Mouse (Mus musculus) hindbrain, embryonic 14.5 days (tissue): ENCODE results near the gene AU040320. TPM values are rescaled to one million over a fixed set of nuclear protein-coding genes. Genes with fewer than 3 reads are reported as not detected.

Experiments used
- ATAC-seq: fragments of 200-750 bp; cut with Nextera tagmentation; 2 replicates; pipeline ENCODE4 v1.8.0; 2017; ENCODE audit warnings: moderate number of reproducible peaks, mild to moderate bottlenecking, moderate TSS enrichment, moderate library complexity; ENCODE audit not compliant: low FRiP score
- DNase-seq: peaks from one replicate; pipeline ENCODE4 v3.0.0-alpha.2; 2015; ENCODE audit warnings: low spot score
- H3K27ac ChIP-seq: fragments of 300-500 bp; sonication (generic); 2 replicates; pipeline ENCODE4 v1.5.1; 2014; ENCODE audit warnings: mild to moderate bottlenecking, moderate library complexity
- H3K27me3 ChIP-seq: fragments of 300-500 bp; sonication (generic); 2 replicates; pipeline ENCODE4 v1.6.1; 2014; ENCODE audit warnings: mild to moderate bottlenecking, low read length, mixed read lengths; ENCODE audit not compliant: control insufficient read depth, insufficient read depth
- H3K36me3 ChIP-seq: fragments of 300-500 bp; sonication (generic); replicated peaks from 2 replicates; pipeline ENCODE4 v1.6.1; 2014; ENCODE audit not compliant: control insufficient read depth, insufficient read depth
- H3K4me1 ChIP-seq: fragments of 300-500 bp; sonication (generic); replicated peaks from 2 replicates; pipeline ENCODE4 v1.6.1; 2014; ENCODE audit warnings: antibody characterized with exemption, low read length, mixed read lengths; ENCODE audit not compliant: control insufficient read depth, insufficient read depth
- H3K4me2 ChIP-seq: fragments of 300-500 bp; sonication (generic); replicated peaks from 2 replicates; pipeline ENCODE4 v1.6.1; 2014; ENCODE audit warnings: mild to moderate bottlenecking, moderate library complexity
- H3K4me3 ChIP-seq: fragments of 300-500 bp; sonication (generic); replicated peaks from 2 replicates; pipeline ENCODE4 v1.5.1; 2014; ENCODE audit warnings: mild to moderate bottlenecking, low read length
- H3K9ac ChIP-seq: fragments of 300-500 bp; sonication (generic); 2 replicates; pipeline ENCODE4 v1.6.1; 2014
- H3K9me3 ChIP-seq: fragments of 300-500 bp; sonication (generic); 2 replicates; pipeline ENCODE4 v1.6.1; 2016; ENCODE audit warnings: low read length; ENCODE audit not compliant: control insufficient read depth
- WGBS: fragments of 180-500 bp; shearing (Covaris S2); extraction: QIAGEN DNeasy Blood & Tissue Kit; methylation state at CpG from one replicate; pipeline ENCODE4 v1.1.7; 2014; 5-methylcytosine and 5-hydroxymethylcytosine counted together
- polyA plus RNA-seq: library from polyadenylated mRNA; unstranded; fragments of >200 nt; fragmentation: Nextera tagmentation; extraction: Ambion mirVana; gene quantifications from 2 replicates; pipeline ENCODE4 v1.2.1, GENCODE M21; 2014

The AU040320 gene
- polyA plus RNA-seq, 1 experiment from 2014 or later, result 37.3 TPM

- Histone ChIP-seq H3K36me3 (peaks cover 61% of the 10 kb centered on the region), H3K4me3 (no peak overlapping the region), H3K9me3 (no peaks in the 10 kb centered on the region), H3K27me3 (peaks cover 3% of the 10 kb centered on the region; the same call in 1 of the 2 replicates), H3K4me1 (peaks cover 36% of the 10 kb centered on the region), H3K9ac (no peak overlapping the region; the same call in 1 of the 2 replicates), H3K27ac (no peak overlapping the region), H3K4me2 (no peak overlapping the region)
- WGBS, result 92% methylated on average over 8 of the region's 8 CpGs
- DNase-seq (no peak), ATAC-seq (no peak)
These were observed 5.0 kb upstream of the AU040320 start for GRCm38 (mm10) chr4:126748381-126748780.

- H3K4me1 ChIP-seq, result peaks cover 36% of the 10 kb centered on the region
- H3K27me3 ChIP-seq, result no peaks in the 10 kb centered on the region
- H3K36me3 ChIP-seq, result peaks cover 52% of the 10 kb centered on the region
- no peaks in the 10 kb centered on the region for H3K9me3 ChIP-seq
- H3K27ac ChIP-seq, result no peak overlapping the region
- peak overlapping the region; percentile 20; the same call in 1 of the 2 replicates for H3K9ac ChIP-seq
- DNase-seq (no peak), ATAC-seq (no peak)
- no peak overlapping the region for H3K4me3 ChIP-seq
- WGBS, result 86% methylated on average over 11 of the region's 11 CpGs
- H3K4me2 ChIP-seq, result peak overlapping the region; percentile 28
These were observed 3.8 kb upstream of the AU040320 start for GRCm38 (mm10) chr4:126749553-126749952.

- Histone ChIP-seq H3K9ac (peak overlapping the region; percentile 20; the same call in 1 of the 2 replicates), H3K9me3 (no peaks in the 10 kb centered on the region), H3K27me3 (no peaks in the 10 kb centered on the region), H3K36me3 (peaks cover 46% of the 10 kb centered on the region), H3K27ac (no peak overlapping the region), H3K4me3 (no peak overlapping the region), H3K4me2 (peak overlapping the region; percentile 31), H3K4me1 (peaks cover 42% of the 10 kb centered on the region)
- no peak for ATAC-seq
- peak; percentile 73 for DNase-seq
- WGBS, result 70% methylated on average over 26 of the region's 26 CpGs
These were observed 3.2 kb upstream of the AU040320 start for GRCm38 (mm10) chr4:126750046-126750683.

- no peak overlapping the region for H3K27ac ChIP-seq
- H3K4me1 ChIP-seq, result peaks cover 44% of the 10 kb centered on the region
- H3K4me3 ChIP-seq, result peak overlapping the region; percentile 95
These were observed 2.3 kb upstream of the AU040320 start for GRCm38 (mm10) chr4:126750863-126751555.

GRCm38 (mm10) chr4:126751556-126752023, 1.8 kb upstream of the AU040320 start:
- 59% methylated on average over 10 of the region's 10 CpGs for WGBS
- H3K4me3 ChIP-seq, result peak overlapping the region; percentile 95
- ATAC-seq, result no peak
- no peak for DNase-seq
- H3K4me2 ChIP-seq, result peak overlapping the region; percentile 91
- H3K36me3 ChIP-seq, result peaks cover 32% of the 10 kb centered on the region
- H3K4me1 ChIP-seq, result peaks cover 44% of the 10 kb centered on the region
- H3K27me3 ChIP-seq, result no peaks in the 10 kb centered on the region
- H3K27ac ChIP-seq, result no peak overlapping the region
- H3K9me3 ChIP-seq, result no peaks in the 10 kb centered on the region
- peak overlapping the region; percentile 95 for H3K9ac ChIP-seq

More at GRCm38 (mm10) chr4:126750863-126751555, 2.3 kb upstream of the AU040320 start:
- peak overlapping the region; percentile 95; the same call in 1 of the 2 replicates for H3K9ac ChIP-seq
- H3K4me2 ChIP-seq, result peak overlapping the region; percentile 91
- ATAC-seq, result no peak
- H3K27me3 ChIP-seq, result no peaks in the 10 kb centered on the region
- H3K36me3 ChIP-seq, result peaks cover 37% of the 10 kb centered on the region
- DNase-seq, result no peak
- 76% methylated on average over 8 of the region's 8 CpGs for WGBS
- no peaks in the 10 kb centered on the region for H3K9me3 ChIP-seq

GRCm38 (mm10) chr4:126752024-126752607, 1.2 kb upstream of the AU040320 start:
- ATAC-seq (no peak), DNase-seq (no peak)
- peaks cover 26% of the 10 kb centered on the region for H3K36me3 ChIP-seq
- no peaks in the 10 kb centered on the region for H3K9me3 ChIP-seq
- H3K4me2 ChIP-seq, result peak overlapping the region; percentile 91
- H3K27ac ChIP-seq, result peak overlapping the region; percentile 97
- H3K9ac ChIP-seq, result peak overlapping the region; percentile 95
- peak overlapping the region; percentile 95 for H3K4me3 ChIP-seq
- H3K4me1 ChIP-seq, result peaks cover 44% of the 10 kb centered on the region
- no peaks in the 10 kb centered on the region for H3K27me3 ChIP-seq
- 5% methylated on average over 12 of the region's 13 CpGs for WGBS

- ATAC-seq, result no peak
- peak overlapping the region; percentile 95 for H3K9ac ChIP-seq
- H3K4me2 ChIP-seq, result peak overlapping the region; percentile 91
- H3K27ac ChIP-seq, result peak overlapping the region; percentile 97
- DNase-seq, result peak; percentile 46
- peaks cover 22% of the 10 kb centered on the region for H3K36me3 ChIP-seq
- H3K4me1 ChIP-seq, result peaks cover 44% of the 10 kb centered on the region
- peak overlapping the region; percentile 95 for H3K4me3 ChIP-seq
- H3K9me3 ChIP-seq, result no peaks in the 10 kb centered on the region
- H3K27me3 ChIP-seq, result no peaks in the 10 kb centered on the region
- under 1% methylated on average over 23 of the region's 23 CpGs for WGBS
These were observed 669 bp upstream of the AU040320 start for GRCm38 (mm10) chr4:126752608-126753141.

- ATAC-seq, result no peak
- H3K4me1 ChIP-seq, result peaks cover 40% of the 10 kb centered on the region
- WGBS, result under 1% methylated on average over 12 of the region's 12 CpGs
- H3K9ac ChIP-seq, result peak overlapping the region; percentile 95
- H3K27ac ChIP-seq, result peak overlapping the region; percentile 97
- H3K4me2 ChIP-seq, result peak overlapping the region; percentile 91
- H3K9me3 ChIP-seq, result no peaks in the 10 kb centered on the region
- H3K27me3 ChIP-seq, result no peaks in the 10 kb centered on the region
- H3K36me3 ChIP-seq, result peaks cover 12% of the 10 kb centered on the region
- H3K4me3 ChIP-seq, result peak overlapping the region; percentile 95
- no peak for DNase-seq
These were observed 877 bp downstream of the AU040320 start for GRCm38 (mm10) chr4:126754231-126754611.
